Mouse (Mus musculus) urinary bladder, postnatal 25 days (tissue): ENCODE data around the gene Cd82.

Experiments used
- DNase-seq: peaks from one replicate; pipeline ENCODE4 v3.0.0; 2022; ENCODE audit warnings: low spot score

Gene Cd82

GRCm38 (mm10) chr2:93444280-93444679 is 18.7 kb downstream of the Cd82 start:
- no peak for DNase-seq

- no peak for DNase-seq
Observed at GRCm38 (mm10) chr2:93443106-93443505, 19.8 kb downstream of the Cd82 start.

DNA sequence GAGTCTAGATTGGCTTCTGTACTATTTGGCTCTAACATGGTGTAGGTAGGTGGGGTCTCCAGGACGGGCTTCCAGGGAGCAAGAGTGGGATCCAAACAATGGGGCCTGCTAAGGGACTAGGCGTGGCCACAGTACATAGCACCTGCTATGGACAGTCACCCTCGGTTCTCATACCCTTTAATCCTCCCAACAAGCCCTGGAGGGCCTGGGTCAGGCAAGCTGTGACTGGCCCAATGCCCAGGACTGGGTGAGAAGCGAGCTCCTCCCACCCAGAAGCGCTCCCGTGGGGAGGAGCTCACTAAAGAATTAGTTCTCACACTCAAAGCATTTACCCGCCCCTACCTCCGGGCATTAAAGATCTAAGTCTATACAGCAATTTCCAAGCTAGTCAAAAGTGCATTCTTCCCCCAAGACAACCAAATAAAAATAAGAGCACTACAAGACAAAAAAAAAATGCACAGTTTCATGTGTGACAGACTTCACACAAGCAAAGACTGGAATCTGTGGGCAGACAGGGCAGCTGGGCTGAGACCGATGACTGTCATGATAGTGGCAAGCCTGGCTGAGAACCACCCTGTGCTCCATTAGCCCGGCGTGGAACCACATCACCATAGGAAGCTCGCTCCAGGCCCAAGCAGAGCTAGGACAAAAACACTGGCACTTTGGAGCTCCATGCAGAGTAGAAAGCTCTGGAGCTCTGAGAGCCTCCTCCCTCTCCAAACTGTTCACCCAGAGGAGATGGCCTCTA is 23.0 kb downstream of the Cd82 start:
- peak; percentile 45 for DNase-seq

- no peak for DNase-seq
Observed at GRCm38 (mm10) chr2:93439352-93439771, 23.6 kb downstream of the Cd82 start.

DNA sequence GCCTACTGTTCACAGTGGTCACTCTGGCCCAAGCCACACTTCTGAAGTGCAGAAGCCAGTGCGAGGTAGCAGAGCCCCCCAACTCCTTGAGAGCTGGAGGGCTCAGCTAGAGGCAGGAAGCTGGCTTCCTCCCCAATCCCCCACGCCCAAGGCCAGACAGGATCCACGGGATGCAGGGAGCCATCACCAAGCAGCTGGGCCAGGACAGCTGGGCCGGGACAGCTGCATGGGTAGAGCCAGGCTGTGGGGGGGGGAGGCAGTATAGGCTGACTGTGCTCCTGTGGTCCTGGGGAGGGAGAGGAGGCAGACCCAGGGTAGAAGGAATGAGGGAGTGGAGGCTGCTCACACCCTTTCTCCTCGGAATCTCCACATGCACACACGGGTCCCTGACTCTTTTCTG is 24.6 kb downstream of the Cd82 start:
- no peak for DNase-seq

GRCm38 (mm10) chr2:93435577-93435976 is 27.4 kb downstream of the Cd82 start:
- DNase-seq: no peak

- no peak for DNase-seq
Observed at GRCm38 (mm10) chr2:93434896-93435295, 28.0 kb downstream of the Cd82 start.

- DNase-seq: no peak
Observed at GRCm38 (mm10) chr2:93433543-93433942, 29.4 kb downstream of the Cd82 start.

DNA sequence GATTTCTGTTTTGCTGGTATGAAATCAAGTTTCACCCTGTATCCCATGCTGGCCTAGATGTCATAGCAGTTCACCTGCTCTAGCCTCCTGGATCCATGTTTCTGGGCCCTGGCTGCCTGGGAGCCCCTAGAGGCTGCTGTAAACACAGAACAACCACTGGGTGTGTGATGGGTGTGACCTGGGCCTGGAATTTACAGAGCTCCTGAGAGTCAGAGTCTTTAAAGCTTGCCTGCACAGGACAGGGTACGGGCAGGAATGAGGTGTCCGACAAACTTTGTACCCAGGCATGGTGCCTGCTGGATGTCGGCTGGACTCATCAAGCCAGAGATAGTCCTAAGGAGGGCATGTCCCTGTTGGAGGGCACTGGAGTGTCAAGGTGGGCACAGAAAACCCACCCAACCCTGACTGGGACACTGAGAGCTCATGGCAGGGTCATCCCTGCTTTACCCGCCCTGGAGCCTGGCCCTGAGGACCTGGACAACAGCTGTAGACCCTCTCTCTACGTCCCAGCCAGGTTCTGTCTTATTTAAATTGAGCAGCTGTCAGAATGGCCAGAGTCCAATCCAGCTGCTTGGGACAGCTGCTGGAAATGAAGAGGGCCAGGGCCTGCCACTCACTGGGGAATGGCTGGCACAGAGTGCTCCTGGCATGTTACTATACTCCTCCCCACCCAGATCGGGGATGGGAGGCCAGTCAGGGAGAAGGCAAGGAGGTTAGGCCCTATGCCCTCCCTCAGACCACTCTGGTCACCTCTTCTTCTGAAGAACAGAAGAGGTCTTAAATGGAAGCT is 30.1 kb downstream of the Cd82 start:
- no peak for DNase-seq

DNA sequence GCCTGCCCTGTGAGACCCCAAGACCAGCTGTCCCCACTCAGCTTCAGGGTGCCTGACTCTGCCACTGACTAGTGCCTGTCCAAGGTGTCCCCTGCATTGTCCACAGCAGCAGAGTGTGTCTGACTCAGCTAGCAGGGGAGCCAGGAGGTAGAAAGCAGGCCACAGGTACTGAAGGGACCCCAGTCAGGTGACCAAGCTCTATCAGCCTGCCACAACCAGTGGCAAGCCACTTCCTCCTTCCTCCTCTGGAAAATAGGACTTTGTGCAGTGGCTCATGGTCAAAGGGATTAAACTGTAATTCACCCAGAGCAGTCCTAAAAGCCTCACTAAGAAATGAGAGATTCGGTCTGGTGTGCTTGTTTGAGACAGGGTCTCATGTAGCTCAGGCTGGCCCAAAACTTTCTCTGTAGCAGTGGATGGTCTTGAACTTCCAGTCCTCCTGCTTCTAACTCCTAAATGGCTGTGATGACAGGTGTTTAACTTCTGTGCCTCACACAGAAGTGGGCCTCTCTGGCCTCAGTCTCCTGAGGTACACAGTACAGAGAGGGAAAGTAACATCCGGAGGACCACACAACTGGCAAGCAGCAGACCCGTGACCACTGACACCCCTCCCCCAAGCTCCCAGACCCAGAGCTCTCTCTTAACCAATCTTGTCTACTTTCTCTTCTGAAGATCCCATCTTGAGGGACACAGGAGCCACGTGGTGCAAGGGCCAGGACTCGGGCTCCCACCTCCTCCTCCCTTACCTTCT is 31.2 kb downstream of the Cd82 start:
- no peak for DNase-seq

DNA sequence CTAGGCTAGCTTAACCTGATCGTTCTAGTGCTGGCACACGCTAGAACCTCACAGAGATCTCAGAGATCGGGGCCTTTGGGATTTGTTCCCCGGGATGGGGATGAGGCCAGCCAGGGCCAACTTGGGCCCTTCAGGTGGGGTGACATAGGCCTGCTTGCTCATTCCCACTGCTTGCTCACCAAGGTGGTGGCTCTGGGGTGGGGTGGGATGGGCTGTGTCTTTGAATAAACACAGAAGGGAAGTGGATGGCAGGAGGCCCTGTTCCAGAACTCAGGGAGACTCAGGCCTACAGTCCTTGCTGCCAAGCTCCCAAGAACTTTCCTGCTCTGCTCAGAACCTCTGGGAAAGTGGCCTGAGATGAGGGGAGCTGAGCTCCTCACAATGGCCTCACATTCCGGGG is 31.9 kb downstream of the Cd82 start:
- no peak for DNase-seq

- DNase-seq: no peak
Observed at GRCm38 (mm10) chr2:93428004-93428531, 34.9 kb downstream of the Cd82 start.

- DNase-seq: no peak
Observed at GRCm38 (mm10) chr2:93427000-93427715, 35.8 kb downstream of the Cd82 start.

- DNase-seq: no peak
Observed at GRCm38 (mm10) chr2:93425810-93426209, 37.1 kb downstream of the Cd82 start.

GRCm38 (mm10) chr2:93424307-93424984 is 38.5 kb downstream of the Cd82 start:
- no peak for DNase-seq

DNA sequence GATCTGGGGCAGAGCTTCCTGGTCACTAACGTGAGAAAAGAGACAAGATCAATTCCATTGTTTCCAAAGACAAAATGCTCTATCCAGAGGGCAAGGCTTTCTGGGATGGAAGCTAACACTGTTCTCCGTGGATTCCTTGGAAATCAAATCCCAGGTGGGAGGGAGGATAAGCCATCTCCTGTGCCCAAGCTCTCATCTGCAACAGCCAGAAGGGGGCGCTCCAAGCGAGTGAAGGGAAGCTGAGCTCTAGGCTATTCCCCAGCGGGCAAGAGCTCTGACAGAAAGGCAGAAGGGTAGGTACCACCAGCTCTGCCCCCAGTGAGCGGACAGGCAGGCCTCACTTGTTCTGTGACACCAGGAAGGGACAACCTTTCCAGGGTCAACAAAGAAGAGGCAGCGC is 41.6 kb downstream of the Cd82 start:
- peak; percentile 87 for DNase-seq

DNA sequence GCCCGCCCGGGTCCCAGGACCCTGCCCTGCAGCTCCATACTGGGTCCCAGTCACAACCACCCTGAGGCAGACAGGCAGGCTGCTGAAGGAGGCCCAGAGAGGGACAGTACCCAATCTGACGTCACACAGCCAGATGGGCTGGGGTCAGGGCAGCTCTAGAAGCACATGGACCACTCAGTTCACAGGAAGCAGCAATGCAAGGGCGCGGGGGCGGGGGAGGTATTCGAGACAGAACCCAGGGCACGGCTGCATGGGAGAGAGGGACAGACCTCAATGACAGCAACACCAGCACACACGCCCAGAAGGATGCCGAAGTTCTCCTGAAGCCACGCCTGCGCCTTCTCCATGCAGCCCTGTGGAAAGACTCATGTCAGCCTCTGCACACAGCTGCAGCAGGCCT is 43.0 kb downstream of the Cd82 start:
- DNase-seq: no peak

- DNase-seq: peak; percentile 75
Observed at GRCm38 (mm10) chr2:93418396-93418795, 44.5 kb downstream of the Cd82 start.

DNA sequence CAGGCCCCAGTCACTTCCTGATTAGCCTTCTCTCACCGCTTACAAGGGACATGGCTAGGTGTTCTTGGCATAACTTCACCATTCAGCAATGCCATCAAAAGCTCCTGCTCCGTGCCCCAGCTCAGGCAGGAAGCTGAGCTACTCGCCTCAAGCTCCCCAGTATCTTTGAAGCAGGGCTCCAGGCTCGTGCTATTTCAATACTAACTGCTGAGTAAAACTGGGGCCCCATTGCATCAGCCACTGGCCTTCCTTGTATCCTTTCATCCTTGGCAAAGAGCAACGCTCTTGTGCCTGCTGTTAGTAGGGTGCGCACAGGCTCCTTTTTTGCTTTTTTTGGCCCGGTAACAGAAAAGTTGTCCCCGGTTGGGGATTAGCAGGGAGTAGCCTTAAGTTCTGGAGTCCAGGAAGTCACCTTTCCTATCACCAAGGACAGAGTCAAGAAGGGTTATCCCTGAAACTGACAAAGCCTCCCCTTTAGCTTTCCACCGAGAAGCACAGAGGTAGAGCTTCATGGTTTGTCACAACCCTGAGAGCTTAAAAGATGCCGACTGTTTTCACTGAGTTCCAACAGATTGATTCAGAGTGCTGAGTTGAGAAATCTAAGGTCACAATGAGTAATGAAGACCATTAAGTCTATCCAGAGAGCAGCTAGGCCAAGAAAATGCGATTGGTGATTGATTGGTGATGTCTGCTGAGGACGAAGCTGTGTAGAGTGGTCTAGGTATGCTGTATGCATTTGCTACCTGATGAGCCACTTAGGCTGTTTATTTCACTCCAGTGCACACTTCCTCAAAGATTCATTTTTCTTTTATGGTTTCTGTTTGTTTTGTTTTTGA is 45.8 kb downstream of the Cd82 start:
- no peak for DNase-seq

- no peak for DNase-seq
Observed at GRCm38 (mm10) chr2:93415281-93415680, 47.7 kb downstream of the Cd82 start.
